Mouse (Mus musculus): ENCODE measurements at regions not wholly inside any gene's neighbourhood (a gene's known extent, or its start where the extent isn't known, plus 50 kb on each side); places are given as distances from the start of the nearest gene placed in this dataset.
"Not testable (repeated sequence)": the region's sequence is repeated elsewhere in the genome, so short reads cannot be mapped to it uniquely, and the experiment has no call there.

DNA sequence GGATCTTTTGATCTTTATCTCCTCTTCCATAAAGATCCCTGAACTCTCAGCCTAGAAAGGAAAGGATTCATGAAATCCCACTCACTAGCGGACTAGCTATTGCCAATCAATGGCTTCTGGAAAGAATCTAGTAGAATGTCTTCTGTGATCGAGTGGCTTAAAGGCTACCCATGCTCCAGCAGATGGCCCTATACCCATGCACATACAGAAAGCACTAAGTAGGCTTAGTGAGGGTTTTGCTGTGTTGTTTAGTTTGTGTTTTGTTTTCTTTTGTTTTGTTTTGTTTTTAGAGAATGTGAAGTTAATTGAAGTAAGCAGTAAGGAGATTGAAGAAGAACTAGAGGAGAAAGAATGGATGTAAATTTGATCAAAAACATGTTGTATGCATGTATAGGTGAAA lies 187.5 kb downstream of the Kctd12 start:
- DNase-seq (ENCODE audit: low spot score in 2 of 2): no peak

DNA sequence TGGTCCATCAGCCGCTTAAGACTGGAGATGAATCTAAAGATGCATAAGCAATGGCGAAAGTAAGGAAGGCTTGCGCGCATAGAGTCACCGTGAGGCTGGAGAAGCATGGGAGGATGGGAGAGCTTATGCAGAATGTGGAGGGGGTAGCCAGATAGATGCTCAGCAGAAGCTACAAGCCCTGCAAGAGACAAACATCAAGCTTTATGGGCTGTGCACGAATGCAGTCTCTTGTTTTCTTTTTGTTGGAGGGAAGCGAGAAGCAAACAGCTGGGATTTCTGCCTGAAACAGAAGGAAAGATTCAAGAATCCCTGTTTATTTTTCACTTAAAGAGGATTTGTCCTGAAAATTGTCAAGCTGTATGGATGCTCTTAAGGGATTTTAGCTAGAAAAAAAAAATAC lies 188.7 kb downstream of the Kctd12 start:
- DNase-seq (ENCODE audit: low spot score in 2 of 2): no peak

DNA sequence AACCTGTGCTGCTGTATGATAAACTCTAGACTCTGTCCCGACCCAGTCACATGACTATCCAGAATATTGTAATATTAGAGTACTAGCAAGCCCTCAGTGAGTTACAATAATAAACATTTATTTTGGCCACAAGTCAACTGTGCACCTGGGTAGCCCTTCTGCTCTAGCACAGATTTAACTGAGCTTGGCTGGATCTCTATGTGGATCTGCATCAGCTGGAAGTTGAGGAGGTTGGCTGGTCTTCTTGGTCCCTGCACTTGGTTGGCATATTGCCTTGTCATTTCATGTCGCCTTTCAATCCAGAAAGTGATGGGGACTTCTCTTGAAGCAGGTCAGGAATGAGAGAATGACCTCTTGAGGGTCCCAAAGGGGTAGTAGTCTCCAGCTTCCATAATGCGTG lies 191.5 kb downstream of the Kctd12 start:
- DNase-seq (ENCODE audit: low spot score in 2 of 2): no peak

DNA sequence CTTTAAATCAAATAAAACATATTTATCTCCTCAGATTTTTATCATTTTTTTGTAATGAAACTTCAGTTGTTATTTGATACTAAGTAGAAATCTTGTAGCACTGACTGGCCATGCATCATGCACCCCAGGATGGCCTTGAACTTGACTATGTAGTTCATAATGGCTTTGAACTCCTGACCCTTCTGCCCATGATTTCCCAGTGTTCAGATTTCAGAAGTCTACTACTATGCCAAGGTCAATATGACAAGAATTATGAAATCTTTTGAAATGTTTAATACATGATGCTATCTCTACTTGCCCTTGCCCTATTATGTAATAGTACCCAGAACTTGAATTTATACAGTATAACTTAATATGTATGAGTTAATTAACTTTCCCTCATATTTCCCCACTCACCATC lies 200.2 kb downstream of the Kctd12 start:
- DNase-seq (ENCODE audit: low spot score in 2 of 2): no peak

DNA sequence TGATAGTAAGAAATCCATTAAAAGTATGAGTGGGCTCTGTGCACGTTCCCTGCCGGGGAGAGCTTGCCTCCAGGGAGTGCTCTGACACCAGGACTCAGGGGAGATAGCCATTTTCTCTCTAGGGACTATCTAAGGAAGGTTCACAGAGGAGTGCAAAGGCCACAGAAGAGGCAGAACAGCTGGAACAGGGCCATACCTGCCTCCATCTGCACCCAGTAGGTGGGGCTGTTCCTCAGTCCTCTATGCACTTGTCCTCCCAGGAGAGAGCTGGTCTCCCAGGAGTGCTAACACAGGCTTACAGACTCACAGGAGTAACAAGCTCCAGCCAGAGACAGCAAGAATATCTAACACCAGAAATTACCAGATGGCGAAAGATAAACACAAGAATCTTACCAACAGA lies 212.7 kb downstream of the Kctd12 start:
- DNase-seq (ENCODE audit: low spot score in 2 of 2): peak; percentile 13

DNA sequence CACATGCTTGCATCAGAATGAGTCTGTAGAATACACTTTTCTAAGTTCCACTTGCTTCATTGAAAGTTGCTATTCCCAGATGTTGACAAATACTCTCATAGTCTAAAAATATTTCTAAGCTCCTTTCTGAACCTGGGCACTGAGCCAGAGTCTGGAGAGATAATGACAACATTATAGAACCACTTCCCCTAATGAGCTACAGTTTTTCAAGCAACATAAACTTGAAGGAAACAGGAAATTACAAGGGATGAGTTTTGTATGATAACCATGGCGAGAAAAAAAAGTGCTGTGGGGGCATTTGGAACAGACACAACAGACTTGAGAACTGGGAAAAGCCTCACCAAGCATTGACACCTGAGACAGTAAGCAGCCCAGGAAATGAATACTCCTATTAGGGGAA lies 233.8 kb downstream of the Kctd12 start:
- no peak for DNase-seq (ENCODE audit: low spot score in 2 of 2)

DNA sequence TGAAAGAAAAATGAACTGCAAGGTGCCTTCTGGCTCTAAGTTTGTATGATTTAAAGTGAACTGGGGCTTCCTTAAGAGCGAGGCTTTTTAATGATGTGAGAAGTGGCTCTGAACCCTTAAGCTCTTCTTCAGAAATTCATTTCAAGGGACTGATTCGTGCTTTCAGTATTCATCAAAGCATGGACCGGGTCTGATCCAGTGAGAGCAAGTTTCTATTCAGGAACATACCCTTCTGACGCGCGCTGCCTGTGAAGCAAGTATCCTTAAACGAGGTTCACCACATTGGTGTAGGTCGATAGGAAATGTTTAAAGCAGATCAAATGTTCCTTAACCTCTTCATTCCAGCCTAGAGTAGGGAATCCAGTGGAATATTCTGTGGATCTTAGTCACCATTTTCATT lies 240.1 kb downstream of the Kctd12 start:
- no peak for DNase-seq (ENCODE audit: low spot score in 2 of 2)

DNA sequence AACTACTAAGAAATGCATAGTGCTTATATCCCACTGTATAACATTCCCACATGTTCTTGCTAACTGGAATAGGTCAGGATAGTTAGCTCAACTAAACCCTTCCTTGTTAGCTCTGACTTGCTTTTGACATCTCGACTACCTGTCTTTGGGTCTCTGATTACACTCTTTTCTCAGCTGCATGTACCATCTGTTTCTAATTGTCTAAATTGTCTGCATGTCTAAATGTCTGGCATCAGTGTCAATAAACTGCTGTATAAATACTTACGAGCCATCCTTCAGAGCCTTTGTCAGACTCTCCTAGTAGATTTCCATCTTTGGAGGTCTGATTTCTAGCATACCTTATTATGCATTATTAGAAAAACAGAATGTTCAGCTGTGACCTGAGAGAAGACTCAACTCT lies 245.8 kb downstream of the Kctd12 start:
- DNase-seq (ENCODE audit: low spot score in 2 of 2): no peak

DNA sequence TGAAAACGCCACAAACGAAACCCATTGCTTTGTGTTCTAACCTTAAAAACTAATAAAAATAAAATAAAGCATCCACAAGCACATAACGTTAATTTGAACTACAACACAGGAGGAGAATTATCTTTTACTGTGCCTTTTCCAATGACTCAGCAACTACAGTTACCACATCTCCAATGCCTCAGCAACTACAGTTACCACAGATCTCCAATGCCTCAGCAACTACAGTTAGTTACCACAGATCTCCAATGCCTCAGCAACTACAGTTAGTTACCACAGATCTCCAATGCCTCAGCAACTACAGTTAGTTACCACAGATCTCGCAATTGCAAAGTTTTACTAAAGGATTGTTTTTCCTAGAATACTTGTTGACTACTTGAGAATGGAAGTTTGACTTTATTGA lies 248.7 kb downstream of the Kctd12 start:
- DNase-seq (ENCODE audit: low spot score in 2 of 2): not testable (repeated sequence)

DNA sequence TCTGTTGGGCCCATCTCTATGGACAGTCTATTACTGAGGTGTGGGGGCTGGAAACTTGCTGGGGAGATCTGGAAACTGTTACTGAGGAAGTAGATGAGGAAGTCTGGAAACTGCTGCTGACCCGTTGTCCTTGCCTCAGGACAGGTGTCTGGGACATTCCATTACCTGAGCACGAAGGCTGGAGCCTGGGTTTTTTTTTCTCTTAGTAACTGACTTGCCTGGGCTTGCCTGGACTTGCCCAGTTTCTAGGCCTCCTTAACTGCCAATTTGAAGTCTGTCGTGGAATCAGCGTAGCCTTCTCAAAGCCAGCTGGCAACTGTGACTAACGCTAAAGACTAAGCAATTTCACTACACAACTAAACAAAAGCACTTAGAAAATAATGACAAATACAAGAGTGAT lies 250.7 kb downstream of the Kctd12 start:
- DNase-seq (ENCODE audit: low spot score in 2 of 2): no peak

DNA sequence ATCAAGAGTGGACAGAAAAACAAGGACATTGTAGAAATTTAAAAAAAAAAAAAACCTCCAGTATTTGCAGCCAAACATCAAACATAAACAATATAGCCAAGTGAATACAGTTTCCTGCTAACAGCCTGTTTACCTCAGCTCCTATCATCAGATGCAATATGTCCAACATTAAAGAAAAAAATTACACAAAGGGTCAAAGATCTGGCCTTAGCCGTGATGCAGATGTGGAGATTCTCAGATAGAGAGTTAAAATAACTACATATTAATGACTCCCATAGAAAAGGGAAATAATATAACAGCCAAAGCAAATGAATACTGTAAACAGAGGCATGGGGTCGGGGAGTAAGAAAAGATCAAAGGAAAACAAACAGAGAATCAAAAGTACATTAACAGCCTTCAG lies 259.8 kb downstream of the Kctd12 start:
- DNase-seq (ENCODE audit: low spot score in 2 of 2): no peak

DNA sequence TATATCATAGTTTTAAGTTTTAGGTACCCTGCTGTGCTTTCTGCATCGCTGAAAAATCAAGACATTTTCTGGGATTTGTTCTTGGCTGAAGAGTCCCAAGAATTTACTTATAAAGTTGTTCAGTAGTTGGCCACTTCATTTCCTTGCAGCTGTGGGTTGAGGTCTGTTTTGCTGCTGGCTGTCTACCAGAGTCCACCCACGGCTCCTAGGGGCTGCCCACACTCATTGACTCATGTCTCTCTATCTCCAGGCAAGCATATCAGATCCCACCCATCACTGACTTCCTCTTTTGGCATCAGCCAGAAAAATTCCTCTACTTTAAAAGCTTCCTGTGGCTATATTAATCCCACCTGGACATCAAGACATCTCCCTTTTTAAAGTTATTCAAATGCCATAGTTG lies 263.9 kb downstream of the Kctd12 start:
- no peak for DNase-seq (ENCODE audit: low spot score in 2 of 2)

DNA sequence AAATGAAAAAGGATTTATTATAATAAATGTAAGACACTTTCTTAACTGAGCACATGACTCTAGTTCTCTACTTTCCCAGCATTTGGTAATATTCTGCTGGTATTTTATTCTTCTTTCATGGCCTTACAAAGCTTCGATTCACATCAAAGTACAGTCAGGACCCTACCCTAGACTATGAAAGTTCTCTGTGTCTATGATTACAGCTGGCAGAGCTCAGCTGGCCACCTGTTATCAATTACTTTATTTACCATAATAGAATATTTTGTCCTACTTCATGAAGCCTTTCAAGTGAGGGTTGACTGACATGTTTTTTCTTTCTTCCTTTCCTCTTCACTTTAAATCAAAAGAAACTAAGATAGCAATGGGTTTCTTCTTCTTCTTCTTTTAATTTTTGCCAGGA lies 269.8 kb downstream of the Kctd12 start:
- no peak for DNase-seq (ENCODE audit: low spot score in 2 of 2)

DNA sequence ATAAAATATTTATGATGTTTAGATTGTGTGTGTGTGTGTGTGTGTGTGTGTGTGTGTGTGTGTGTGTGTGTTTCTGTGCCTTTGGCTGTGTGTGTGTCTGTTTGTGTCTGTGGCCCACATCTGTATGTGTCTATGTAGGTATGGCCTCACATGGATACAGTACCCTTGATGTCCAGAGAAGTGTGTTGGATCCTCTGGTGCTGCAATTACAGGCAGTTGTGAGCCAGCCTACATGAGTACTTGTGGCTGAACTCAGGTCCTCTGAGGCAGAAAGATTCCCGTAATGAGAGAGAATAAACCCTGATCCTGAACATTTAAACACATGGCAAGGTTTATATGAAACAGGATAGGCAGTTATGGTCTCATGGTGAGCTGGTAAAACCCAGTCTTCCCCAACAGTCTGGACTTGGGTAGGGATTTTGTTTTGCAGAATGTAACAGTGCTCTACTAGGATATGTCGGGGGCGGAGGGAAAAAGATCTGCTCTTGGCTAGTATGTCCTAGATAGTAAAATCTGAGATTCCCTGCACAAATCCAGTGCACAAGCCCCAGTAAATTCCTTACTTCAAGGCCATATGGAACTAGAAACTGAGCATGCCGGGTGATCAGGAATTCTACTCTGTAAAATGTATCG lies 275.6 kb downstream of the Kctd12 start:
- DNase-seq (ENCODE audit: low spot score in 2 of 2): no peak

DNA sequence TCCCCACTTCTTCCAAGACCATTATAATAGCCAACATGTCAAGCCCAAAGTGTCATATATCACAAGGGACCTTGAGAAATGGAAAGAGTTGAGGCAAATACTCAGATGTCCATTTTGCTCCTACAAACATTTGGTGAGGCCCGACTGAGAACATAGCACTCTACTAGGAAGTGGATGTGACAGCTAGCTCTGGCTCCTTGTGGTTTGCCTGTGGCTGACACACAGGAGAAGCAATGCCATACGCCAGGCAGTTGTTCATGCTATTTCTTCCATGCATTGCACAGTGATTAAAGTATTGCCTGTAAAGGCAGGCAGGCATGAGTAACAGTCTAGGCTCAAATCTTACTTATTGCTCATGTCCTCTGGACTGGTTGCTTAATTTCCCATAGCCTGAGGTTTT lies 281.3 kb downstream of the Kctd12 start:
- DNase-seq (ENCODE audit: low spot score in 2 of 2): no peak

DNA sequence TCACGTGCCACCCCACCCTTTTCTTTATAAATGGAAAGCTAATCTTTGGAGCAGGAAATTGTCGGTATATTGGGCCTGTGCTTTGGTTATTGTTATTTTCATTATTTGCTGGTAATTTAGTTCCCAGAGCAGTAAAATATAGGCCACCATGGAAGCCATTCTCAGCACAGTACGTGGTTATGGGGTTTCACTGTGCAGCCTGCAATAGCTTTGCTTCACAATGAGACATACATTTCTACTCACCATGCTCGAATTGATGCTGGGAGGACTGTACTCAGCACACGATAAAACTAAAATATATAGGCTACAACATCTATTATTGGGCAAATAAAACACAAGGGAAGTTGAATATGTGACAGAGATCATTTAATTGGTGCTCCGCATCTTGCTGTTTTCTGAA lies 282.0 kb downstream of the Kctd12 start:
- no peak for DNase-seq (ENCODE audit: low spot score in 2 of 2)

DNA sequence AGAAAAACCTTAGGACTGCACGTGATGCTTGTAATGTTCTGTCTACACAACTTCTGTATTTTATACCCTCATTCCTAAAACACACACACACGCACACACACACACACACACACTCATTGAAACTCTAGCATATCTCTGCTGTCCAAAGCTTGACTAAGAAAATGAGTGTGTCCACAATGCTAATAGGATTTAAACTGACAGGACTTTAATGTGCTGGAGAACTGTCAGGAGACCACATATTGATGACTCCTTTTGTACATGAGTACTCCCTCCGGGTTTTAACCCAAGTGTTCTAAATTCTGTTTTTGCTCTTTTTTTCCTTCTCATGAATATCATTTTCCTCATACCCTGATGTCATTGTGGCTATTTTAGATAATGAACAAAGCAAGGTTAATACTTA lies 283.4 kb downstream of the Kctd12 start:
- no peak for DNase-seq (ENCODE audit: low spot score in 2 of 2)

DNA sequence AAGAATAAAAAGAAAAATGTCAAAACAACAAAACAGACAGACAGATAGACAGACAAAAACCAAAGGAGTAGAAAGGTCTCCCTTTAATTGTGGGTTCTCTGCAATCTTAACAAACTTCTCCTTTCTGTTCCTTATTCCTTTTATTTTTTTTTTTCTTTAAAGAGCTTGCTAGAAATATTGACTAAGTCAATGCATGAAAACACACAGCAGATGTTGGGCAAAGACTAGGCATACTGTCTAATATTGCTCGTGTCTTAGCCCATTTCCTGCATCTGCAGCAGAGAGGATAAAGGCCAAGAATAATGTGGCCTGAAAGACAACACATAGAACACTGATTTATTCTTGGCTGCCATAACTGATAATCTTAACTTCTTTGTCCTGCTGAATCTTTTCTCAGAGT lies 295.6 kb downstream of the Kctd12 start:
- DNase-seq (ENCODE audit: low spot score in 2 of 2): no peak

DNA sequence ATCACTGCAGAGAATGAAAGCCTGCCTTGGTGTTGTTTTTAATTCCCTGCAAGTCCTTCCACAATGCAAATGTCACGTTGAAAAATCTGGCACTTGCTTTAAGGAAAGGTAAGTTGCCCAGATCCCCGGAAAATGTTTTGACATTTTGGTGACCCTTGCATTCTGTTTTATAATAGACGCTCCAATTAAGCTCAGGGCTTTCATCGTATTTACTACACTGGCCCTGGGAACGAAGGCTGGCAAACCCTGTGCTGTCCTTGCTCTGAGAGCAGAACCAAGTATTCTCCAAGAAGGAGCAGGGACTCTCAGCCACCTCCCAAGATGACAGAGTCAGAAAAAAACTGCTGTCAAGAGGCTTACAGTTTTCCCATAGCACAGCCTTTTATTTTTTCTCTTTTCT lies 305.9 kb downstream of the Kctd12 start:
- no peak for DNase-seq (ENCODE audit: low spot score in 2 of 2)

DNA sequence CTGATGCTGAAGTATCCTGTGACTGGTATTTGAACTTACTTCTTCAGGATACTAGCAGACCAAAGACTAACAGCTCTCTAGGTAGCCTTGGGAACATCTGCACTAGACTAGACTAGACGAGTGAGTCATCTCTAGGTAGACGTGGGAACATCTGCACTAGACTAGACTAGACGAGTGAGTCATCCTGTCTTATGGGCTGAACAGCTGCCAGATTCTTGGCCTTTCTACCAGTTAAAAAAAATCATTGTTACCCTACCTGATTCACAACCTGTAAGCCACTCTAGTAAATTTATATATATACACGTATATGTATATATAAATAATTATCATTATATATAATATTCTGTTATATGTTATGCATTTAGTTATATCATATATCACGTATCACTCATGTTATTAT lies 307.8 kb downstream of the Kctd12 start:
- no peak for DNase-seq (ENCODE audit: low spot score in 2 of 2)

DNA sequence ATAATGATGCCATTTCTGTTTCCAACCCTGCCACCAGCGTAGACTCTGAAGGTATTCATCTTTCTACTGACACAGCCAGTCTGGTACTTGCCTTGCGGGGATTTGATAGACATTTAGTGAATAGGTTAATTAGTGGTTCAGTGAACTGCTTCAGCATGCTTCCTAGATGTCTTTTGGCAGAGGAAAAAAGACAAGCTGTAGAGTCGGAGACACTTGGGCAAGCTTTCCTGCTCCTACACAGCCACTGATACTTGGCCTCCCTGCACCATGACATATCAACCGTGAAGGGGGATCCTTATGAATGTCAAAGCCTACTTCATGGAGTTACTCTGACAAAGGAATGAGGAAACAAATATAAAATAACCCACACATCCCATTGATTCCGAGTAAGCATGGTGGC lies 308.7 kb downstream of the Kctd12 start:
- DNase-seq (ENCODE audit: low spot score in 2 of 2): no peak

DNA sequence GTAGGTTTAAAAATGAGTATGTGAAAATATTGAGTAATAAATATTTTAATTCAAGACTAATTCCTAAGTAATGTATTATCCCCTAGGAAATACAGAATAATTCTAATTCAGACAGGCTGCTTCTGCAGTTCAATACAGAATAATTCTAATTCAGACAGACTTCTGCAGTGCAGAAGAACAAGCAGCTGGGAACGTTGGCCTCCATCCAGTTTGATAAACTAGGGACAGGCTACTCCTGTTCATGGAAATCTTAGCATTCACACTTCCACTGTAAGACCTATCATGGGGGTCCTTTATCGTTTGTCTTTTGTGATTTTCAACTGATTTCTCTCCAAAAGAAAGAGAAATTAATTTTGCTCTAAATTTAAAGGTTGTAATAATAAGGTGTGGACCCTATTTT lies 319.2 kb downstream of the Kctd12 start:
- no peak for DNase-seq (ENCODE audit: low spot score in 2 of 2)

DNA sequence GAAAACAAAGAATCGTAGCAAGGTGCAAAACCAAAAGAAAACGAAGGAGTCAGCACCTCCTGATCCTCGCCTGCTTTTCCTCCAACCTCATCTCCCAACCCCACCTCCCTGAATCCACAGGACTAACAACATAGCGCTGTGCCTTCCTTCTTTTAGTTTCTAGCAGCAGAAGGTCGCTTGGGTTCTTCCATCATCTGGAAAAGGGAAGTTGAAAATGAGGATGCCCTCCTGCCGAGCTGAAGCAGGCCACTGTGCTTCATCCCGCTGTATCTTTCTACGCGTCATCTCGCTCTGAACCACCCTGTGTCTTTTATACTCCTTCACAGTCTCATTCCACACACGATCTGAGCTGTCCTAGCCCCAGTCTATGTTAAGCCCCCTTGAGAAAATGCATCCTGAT lies 322.1 kb downstream of the Kctd12 start:
- DNase-seq (ENCODE audit: low spot score in 2 of 2): no peak

DNA sequence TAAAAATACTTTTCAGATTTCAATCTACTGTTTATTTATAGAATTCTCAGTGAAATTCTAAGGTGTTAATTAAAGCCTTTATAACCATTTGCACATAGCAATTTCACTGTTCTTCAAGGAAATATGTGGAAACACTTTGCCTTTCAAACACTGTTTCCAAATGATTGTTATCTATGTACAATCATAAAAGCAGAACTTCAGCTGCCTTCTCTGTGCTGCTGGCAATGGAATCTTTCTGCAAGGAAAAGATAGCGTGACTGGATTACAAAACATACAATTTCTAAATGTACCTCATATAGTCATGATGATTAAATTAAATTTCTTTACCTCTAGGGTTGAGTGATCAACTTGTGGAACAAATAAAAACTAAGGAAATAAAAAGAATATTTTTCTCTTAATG lies 326.2 kb downstream of the Kctd12 start:
- DNase-seq (ENCODE audit: low spot score in 2 of 2): no peak

DNA sequence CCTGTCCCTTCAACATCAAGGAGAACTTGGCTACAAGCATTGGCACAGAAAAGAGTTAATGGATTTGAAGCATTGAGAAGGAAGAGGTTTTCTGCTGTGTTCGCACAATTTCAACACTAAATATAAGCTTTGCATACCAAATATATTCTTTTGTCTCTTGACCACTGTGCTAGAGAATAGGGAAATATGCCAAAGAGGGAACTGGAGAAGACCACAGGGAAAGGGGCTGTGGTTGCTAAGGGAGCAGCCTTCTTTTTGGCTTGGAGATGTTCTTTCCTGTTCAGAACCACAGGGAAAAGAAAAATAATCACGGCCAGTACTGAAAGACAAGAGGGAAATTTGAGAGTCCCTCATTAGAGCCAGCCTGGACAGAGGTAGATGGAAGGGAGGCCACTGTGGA lies 352.8 kb downstream of the Kctd12 start:
- no peak for DNase-seq (ENCODE audit: low spot score in 2 of 2)

All from urinary bladder, adult 18-20 months (tissue).